Mouse (Mus musculus): ENCODE results near the gene Rrp36. TPM values are rescaled to one million over a fixed set of nuclear protein-coding genes. Genes with fewer than 3 reads are reported as not detected.

Gene Rrp36
- total RNA-seq, 1 experiment = 57.0 TPM

DNA sequence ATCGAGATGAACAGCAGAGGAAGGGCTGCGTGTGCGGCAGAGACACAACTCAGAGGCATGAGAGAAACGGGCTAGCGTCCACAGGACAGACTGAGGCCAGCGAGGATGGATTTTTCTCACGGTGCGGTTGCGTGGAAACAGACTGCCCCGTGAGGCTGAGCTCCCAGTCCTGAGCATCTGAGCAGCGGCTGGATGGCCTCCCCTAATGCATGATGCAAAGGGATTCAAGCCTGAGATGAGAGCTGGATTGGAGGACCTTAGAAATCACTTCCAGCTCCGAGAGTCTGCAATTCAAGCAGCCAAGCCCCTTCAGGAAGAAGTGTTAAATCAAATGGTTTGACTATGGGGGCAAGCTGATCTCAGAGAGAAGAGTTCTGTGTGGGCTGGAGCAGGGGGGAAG, 27.3 kb upstream of the Rrp36 start:
- TF ChIP-seq ZC3H11A (IDR thresholded peaks at IDR 0.05; ENCODE audit: borderline replicate concordance, low read depth, low read length) (no peak), MAFK (IDR thresholded peaks at IDR 0.05; ENCODE audit: insufficient read depth, low read depth, low read length) (no peak), ZNF384 (IDR thresholded peaks at IDR 0.05; ENCODE audit: low read depth, low read length) (no peak), CHD2 (IDR thresholded peaks at IDR 0.05; ENCODE audit: low read depth, low read length) (no peak), HCFC1 (IDR thresholded peaks at IDR 0.05; ENCODE audit: borderline replicate concordance, insufficient read depth, low read length) (no peak)
- Histone ChIP-seq H3K9ac (ENCODE audit: insufficient read depth, low read depth, low read length, poor library complexity, severe bottlenecking) (no peak overlapping the region), H3K4me3 (ENCODE audit: insufficient read depth in 1 of 2, low read depth in 1 of 2, low read length in 2 of 2, poor library complexity in 1 of 2, severe bottlenecking in 1 of 2) (no peak overlapping the region), H3K4me1 (ENCODE audit: control insufficient read depth in 2 of 2, insufficient read depth in 2 of 2, low read length in 2 of 2, poor library complexity in 1 of 2) (peaks cover 9 to 12% of the 10 kb centered on the region in 2 experiments), H3K9me3 (ENCODE audit: control insufficient read depth, insufficient read depth, low read depth, low read length) (no peaks in the 10 kb centered on the region), H3K27ac (ENCODE audit: insufficient read depth, low read depth, low read length, poor library complexity, severe bottlenecking) (no peak overlapping the region), H3K36me3 (ENCODE audit: control insufficient read depth, insufficient read depth, low read length, poor library complexity, severe bottlenecking) (peaks cover 11% of the 10 kb centered on the region; the same call in 1 of the 2 replicates)
- in situ Hi-C loops (cut with MboI; ENCODE audit: low sequenced_read_pairs in 2 of 2, unreplicated experiment in 2 of 2) = no loop called here
- DNase-seq (ENCODE audit: low read depth, low spot score) = no peak

DNA sequence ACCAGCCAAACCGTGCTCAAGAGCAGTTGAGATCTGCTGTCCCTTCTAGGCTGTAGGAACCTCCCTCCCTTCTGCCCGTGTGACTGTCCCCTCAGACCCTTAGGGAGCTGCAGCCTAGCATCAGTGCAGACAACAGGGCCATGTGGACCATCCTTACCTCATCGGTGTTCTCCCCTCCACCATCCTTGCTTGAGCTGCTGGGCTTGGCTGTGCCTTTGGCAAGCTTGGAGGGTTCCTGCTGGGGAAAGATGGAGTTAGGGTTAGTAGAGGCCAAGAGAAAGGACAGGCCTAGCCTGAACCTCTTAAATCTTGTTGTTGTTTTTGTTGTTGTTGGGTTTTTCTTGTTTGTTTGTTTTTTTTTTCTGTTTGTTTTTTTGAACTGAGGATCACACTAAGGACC, 25.8 kb upstream of the Rrp36 start:
- H3K4me3 ChIP-seq (ENCODE audit: insufficient read depth in 1 of 2, low read depth in 1 of 2, low read length in 2 of 2, poor library complexity in 1 of 2, severe bottlenecking in 1 of 2) = no peak overlapping the region
- no peak overlapping the region for H3K27ac ChIP-seq (ENCODE audit: insufficient read depth, low read depth, low read length, poor library complexity, severe bottlenecking)
- in situ Hi-C loops (cut with MboI; ENCODE audit: low sequenced_read_pairs in 2 of 2, unreplicated experiment in 2 of 2) = no loop called here
- peaks cover 13% of the 10 kb centered on the region; the same call in 1 of the 2 replicates for H3K36me3 ChIP-seq (ENCODE audit: control insufficient read depth, insufficient read depth, low read length, poor library complexity, severe bottlenecking)
- no peak for DNase-seq (ENCODE audit: low read depth, low spot score)
- no peaks in the 10 kb centered on the region for H3K9me3 ChIP-seq (ENCODE audit: control insufficient read depth, insufficient read depth, low read depth, low read length)
- peaks cover 7 to 12% of the 10 kb centered on the region in 2 experiments; a peak in 3 of 4 replicates for H3K4me1 ChIP-seq (ENCODE audit: control insufficient read depth in 2 of 2, insufficient read depth in 2 of 2, low read length in 2 of 2, poor library complexity in 1 of 2)
- no peak for TF ChIP-seq CHD2 (IDR thresholded peaks at IDR 0.05; ENCODE audit: low read depth, low read length)
- no peak for TF ChIP-seq MAFK (IDR thresholded peaks at IDR 0.05; ENCODE audit: insufficient read depth, low read depth, low read length)
- no peak for TF ChIP-seq HCFC1 (IDR thresholded peaks at IDR 0.05; ENCODE audit: borderline replicate concordance, insufficient read depth, low read length)
- no peak for TF ChIP-seq ZNF384 (IDR thresholded peaks at IDR 0.05; ENCODE audit: low read depth, low read length)
- TF ChIP-seq ZC3H11A (IDR thresholded peaks at IDR 0.05; ENCODE audit: borderline replicate concordance, low read depth, low read length) = no peak
- H3K9ac ChIP-seq (ENCODE audit: insufficient read depth, low read depth, low read length, poor library complexity, severe bottlenecking) = no peak overlapping the region

DNA sequence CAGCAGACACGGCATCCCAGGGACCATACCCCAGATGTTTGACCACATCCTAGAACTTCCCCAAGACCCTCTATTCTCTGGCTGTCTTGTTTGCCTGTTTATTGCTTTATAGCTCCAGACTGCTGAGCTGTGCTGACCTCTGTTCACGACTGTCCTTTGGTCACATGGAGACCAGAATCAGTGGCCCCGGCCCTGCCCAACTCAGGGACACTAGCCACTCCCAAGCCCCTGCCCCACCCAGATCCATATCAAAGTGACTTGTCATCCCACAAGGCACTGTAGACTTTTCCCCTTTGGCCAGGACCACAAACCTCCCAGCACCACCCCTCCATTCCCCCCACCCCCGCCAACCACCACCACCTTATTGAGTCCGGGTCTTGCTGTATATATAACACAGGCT, 25.1 kb upstream of the Rrp36 start:
- Histone ChIP-seq H3K36me3 (ENCODE audit: control insufficient read depth, insufficient read depth, low read length, poor library complexity, severe bottlenecking) (peaks cover 13% of the 10 kb centered on the region; the same call in 1 of the 2 replicates), H3K9me3 (ENCODE audit: control insufficient read depth, insufficient read depth, low read depth, low read length) (no peaks in the 10 kb centered on the region), H3K4me3 (ENCODE audit: insufficient read depth in 1 of 2, low read depth in 1 of 2, low read length in 2 of 2, poor library complexity in 1 of 2, severe bottlenecking in 1 of 2) (no peak overlapping the region), H3K9ac (ENCODE audit: insufficient read depth, low read depth, low read length, poor library complexity, severe bottlenecking) (no peak overlapping the region), H3K4me1 (ENCODE audit: control insufficient read depth in 2 of 2, insufficient read depth in 2 of 2, low read length in 2 of 2, poor library complexity in 1 of 2) (peaks cover 7 to 12% of the 10 kb centered on the region in 2 experiments; a peak in 3 of 4 replicates), H3K27ac (ENCODE audit: insufficient read depth, low read depth, low read length, poor library complexity, severe bottlenecking) (no peak overlapping the region)
- in situ Hi-C loops (cut with MboI; ENCODE audit: low sequenced_read_pairs in 2 of 2, unreplicated experiment in 2 of 2) = no loop called here
- no peak for TF ChIP-seq HCFC1 (IDR thresholded peaks at IDR 0.05; ENCODE audit: borderline replicate concordance, insufficient read depth, low read length)
- DNase-seq (ENCODE audit: low read depth, low spot score) = no peak

DNA sequence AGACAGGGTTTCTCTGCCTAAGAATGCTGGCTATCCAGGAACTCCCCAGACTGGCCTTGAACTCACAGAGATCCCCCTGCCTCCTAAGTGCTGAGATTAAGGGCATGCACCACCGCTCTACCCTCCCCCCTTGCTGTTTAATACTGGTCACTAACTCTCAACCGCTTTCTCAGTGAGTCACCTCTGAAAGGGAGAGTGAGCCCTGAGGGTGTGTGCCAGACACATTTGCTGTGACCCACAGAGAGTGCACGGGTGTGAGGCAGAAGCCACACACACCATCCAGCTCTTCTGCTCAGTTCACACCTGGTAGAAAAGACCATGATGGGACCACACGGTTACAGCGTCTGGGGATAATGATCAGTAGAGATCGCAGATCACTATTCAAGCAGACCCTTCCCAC, 24.4 kb upstream of the Rrp36 start:
- TF ChIP-seq CHD2 (IDR thresholded peaks at IDR 0.05; ENCODE audit: low read depth, low read length) (no peak), ZNF384 (IDR thresholded peaks at IDR 0.05; ENCODE audit: low read depth, low read length) (no peak), MAFK (IDR thresholded peaks at IDR 0.05; ENCODE audit: insufficient read depth, low read depth, low read length) (no peak), ZC3H11A (IDR thresholded peaks at IDR 0.05; ENCODE audit: borderline replicate concordance, low read depth, low read length) (no peak), HCFC1 (IDR thresholded peaks at IDR 0.05; ENCODE audit: borderline replicate concordance, insufficient read depth, low read length) (no peak)
- in situ Hi-C loops (cut with MboI; ENCODE audit: low sequenced_read_pairs in 2 of 2, unreplicated experiment in 2 of 2) = no loop called here

DNA sequence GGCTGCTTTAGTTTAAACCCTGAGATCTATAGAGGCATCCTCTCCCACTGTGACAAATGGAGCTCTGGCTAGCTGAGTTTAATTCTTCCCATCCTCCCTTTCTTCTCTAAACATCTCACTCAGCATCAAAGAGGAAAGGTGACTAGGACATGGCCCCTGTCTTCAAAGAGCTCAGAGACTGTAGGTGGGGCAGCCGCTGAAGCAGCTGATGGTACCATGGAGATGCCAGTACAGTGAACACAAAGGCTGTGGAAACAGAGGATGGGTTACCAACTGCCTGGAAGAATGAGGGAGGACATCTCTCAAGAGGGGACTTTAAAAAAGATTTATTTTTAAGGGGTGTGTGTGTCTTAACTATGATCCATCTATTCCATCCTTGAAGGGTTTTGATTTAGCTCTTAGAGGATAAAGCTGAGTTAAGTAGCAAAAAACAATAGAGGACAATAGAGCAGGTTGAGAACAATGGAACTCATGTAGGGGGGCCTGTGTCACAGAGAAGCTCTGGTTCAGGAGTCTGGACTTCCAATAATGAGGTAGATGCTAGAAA, 20.4 kb upstream of the Rrp36 start:
- in situ Hi-C loops (cut with MboI; ENCODE audit: low sequenced_read_pairs in 2 of 2, unreplicated experiment in 2 of 2) = no loop called here
- H3K9ac ChIP-seq (ENCODE audit: insufficient read depth, low read depth, low read length, poor library complexity, severe bottlenecking) = no peak overlapping the region
- H3K4me3 ChIP-seq (ENCODE audit: insufficient read depth in 1 of 2, low read depth in 1 of 2, low read length in 2 of 2, poor library complexity in 1 of 2, severe bottlenecking in 1 of 2) = no peak overlapping the region
- H3K27ac ChIP-seq (ENCODE audit: insufficient read depth, low read depth, low read length, poor library complexity, severe bottlenecking) = no peak overlapping the region
- DNase-seq (ENCODE audit: low read depth, low spot score) = no peak
- 0 out of 4 replicates have a peak, but pooled peaks cover 0 to 2% of the 10 kb centered on the region in 2 experiments for H3K4me1 ChIP-seq (ENCODE audit: control insufficient read depth in 2 of 2, insufficient read depth in 2 of 2, low read length in 2 of 2, poor library complexity in 1 of 2)
- no peak for TF ChIP-seq ZC3H11A (IDR thresholded peaks at IDR 0.05; ENCODE audit: borderline replicate concordance, low read depth, low read length)
- H3K36me3 ChIP-seq (ENCODE audit: control insufficient read depth, insufficient read depth, low read length, poor library complexity, severe bottlenecking) = peaks cover 9% of the 10 kb centered on the region; the same call in 1 of the 2 replicates
- no peaks in the 10 kb centered on the region for H3K9me3 ChIP-seq (ENCODE audit: control insufficient read depth, insufficient read depth, low read depth, low read length)

More for the DNA sequence above, 24.4 kb upstream of the Rrp36 start:
- Histone ChIP-seq H3K9me3 (ENCODE audit: control insufficient read depth, insufficient read depth, low read depth, low read length) (no peaks in the 10 kb centered on the region), H3K36me3 (ENCODE audit: control insufficient read depth, insufficient read depth, low read length, poor library complexity, severe bottlenecking) (peaks cover 13% of the 10 kb centered on the region; the same call in 1 of the 2 replicates), H3K9ac (ENCODE audit: insufficient read depth, low read depth, low read length, poor library complexity, severe bottlenecking) (no peak overlapping the region), H3K27ac (ENCODE audit: insufficient read depth, low read depth, low read length, poor library complexity, severe bottlenecking) (no peak overlapping the region), H3K4me1 (ENCODE audit: control insufficient read depth in 2 of 2, insufficient read depth in 2 of 2, low read length in 2 of 2, poor library complexity in 1 of 2) (peaks cover 2 to 9% of the 10 kb centered on the region in 2 experiments; a peak in 3 of 4 replicates), H3K4me3 (ENCODE audit: insufficient read depth in 1 of 2, low read depth in 1 of 2, low read length in 2 of 2, poor library complexity in 1 of 2, severe bottlenecking in 1 of 2) (no peak overlapping the region)
- no peak for DNase-seq (ENCODE audit: low read depth, low spot score)

All from ES-E14 (cell line).